Mouse (Mus musculus) midbrain, embryonic 11.5 days (tissue): ENCODE results near the gene Exph5. TPM values are rescaled to one million over a fixed set of nuclear protein-coding genes. Genes with fewer than 3 reads are reported as not detected.

Experiments
- ATAC-seq: fragments of 200-750 bp; cut with Nextera tagmentation; 2 replicates; pipeline ENCODE4 v1.8.0; 2017; ENCODE audit warnings: moderate TSS enrichment, moderate library complexity; ENCODE audit not compliant: low FRiP score
- DNase-seq: peaks from one replicate; pipeline ENCODE4 v3.0.0; 2015; ENCODE audit warnings: low spot score; ENCODE audit errors: missing footprints
- H3K27ac ChIP-seq: fragments of 300-500 bp; sonication (generic); 2 replicates; pipeline ENCODE4 v1.5.1; 2014; ENCODE audit warnings: low read depth, low read length
- H3K27me3 ChIP-seq: fragments of 300-500 bp; sonication (generic); 2 replicates; pipeline ENCODE4 v1.6.1; 2014; ENCODE audit warnings: mild to moderate bottlenecking, low read length, moderate library complexity, mixed read lengths; ENCODE audit not compliant: control insufficient read depth, insufficient read depth
- H3K36me3 ChIP-seq: fragments of 300-500 bp; sonication (generic); 2 replicates; pipeline ENCODE4 v1.6.1; 2014; ENCODE audit warnings: mild to moderate bottlenecking, low read length, moderate library complexity, mixed read lengths; ENCODE audit not compliant: control insufficient read depth, insufficient read depth
- H3K4me1 ChIP-seq: fragments of 300-500 bp; sonication (generic); 2 replicates; pipeline ENCODE4 v1.6.1; 2014; ENCODE audit warnings: low read length; ENCODE audit not compliant: control insufficient read depth, insufficient read depth
- H3K4me2 ChIP-seq: fragments of 300-500 bp; sonication (generic); 2 replicates; pipeline ENCODE4 v1.6.1; 2014; ENCODE audit warnings: mild to moderate bottlenecking, moderate library complexity
- H3K4me3 ChIP-seq: fragments of 300-500 bp; sonication (generic); 2 replicates; pipeline ENCODE4 v1.5.1; 2014; ENCODE audit warnings: low read depth, low read length
- H3K9ac ChIP-seq: fragments of 300-500 bp; sonication (generic); 2 replicates; pipeline ENCODE4 v1.6.1; 2014; ENCODE audit warnings: low read length
- H3K9me3 ChIP-seq: fragments of 300-500 bp; sonication (generic); 2 replicates; pipeline ENCODE4 v1.6.1; 2016; ENCODE audit warnings: low read length; ENCODE audit not compliant: control insufficient read depth
- WGBS: fragments of 180-500 bp; shearing (Covaris S2); extraction: QIAGEN DNeasy Blood & Tissue Kit; methylation state at CpG from one replicate; pipeline ENCODE4 v1.1.7; 2014; 5-methylcytosine and 5-hydroxymethylcytosine counted together
- polyA plus RNA-seq: library from polyadenylated mRNA; unstranded; fragments of >200 nt; fragmentation: Nextera tagmentation; extraction: Ambion mirVana; gene quantifications from 2 replicates; pipeline ENCODE4 v1.2.1, GENCODE M21; 2014

Exph5 gene
- polyA plus RNA-seq, 1 experiment from 2014 or later = 0.70 TPM

GRCm38 (mm10) chr9:53344646-53345432 lies 43.4 kb downstream of the Exph5 start:
- Histone ChIP-seq H3K4me1 (no peaks in the 10 kb centered on the region; the same call in 1 of the 2 replicates), H3K36me3 (no peaks in the 10 kb centered on the region), H3K9ac (no peak overlapping the region), H3K4me2 (no peak overlapping the region), H3K4me3 (no peak overlapping the region), H3K9me3 (no peaks in the 10 kb centered on the region), H3K27me3 (peaks cover 5% of the 10 kb centered on the region; the same call in 1 of the 2 replicates), H3K27ac (no peak overlapping the region)
- DNase-seq (no peak), ATAC-seq (no peak)
- WGBS = 91% methylated on average over 9 of the region's 9 CpGs

- Histone ChIP-seq H3K4me1 (no peaks in the 10 kb centered on the region; the same call in 1 of the 2 replicates), H3K4me2 (no peak overlapping the region), H3K36me3 (no peaks in the 10 kb centered on the region), H3K27ac (no peak overlapping the region), H3K9ac (no peak overlapping the region), H3K9me3 (no peaks in the 10 kb centered on the region), H3K4me3 (no peak overlapping the region), H3K27me3 (peaks cover 3% of the 10 kb centered on the region; the same call in 1 of the 2 replicates)
- 85% methylated on average over 3 of the region's 3 CpGs for WGBS
- no peak for DNase-seq
- ATAC-seq = no peak
Observed at GRCm38 (mm10) chr9:53345728-53346127, 44.3 kb downstream of the Exph5 start.

DNA sequence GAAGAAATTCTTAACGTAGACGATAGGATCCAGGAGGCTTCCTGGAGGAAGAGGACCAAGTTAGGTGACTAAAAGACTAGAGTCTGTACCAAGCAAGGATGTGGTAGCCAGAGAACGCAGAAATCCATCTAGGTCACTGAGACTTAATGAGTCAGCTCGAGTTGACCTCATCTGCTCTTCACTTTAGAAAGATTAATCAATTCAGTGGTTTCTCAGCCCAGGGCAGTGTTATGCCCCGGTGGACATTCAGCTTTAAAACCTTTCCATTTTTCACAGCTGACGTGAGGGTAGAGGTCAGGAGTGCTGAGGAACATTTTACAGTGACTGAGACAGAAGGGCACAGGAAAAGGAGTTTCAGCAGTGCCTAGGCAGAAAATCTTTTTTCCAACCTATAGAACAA lies 44.9 kb downstream of the Exph5 start:
- Histone ChIP-seq H3K4me3 (no peak overlapping the region), H3K4me1 (no peaks in the 10 kb centered on the region), H3K27me3 (peaks cover 2% of the 10 kb centered on the region; the same call in 1 of the 2 replicates), H3K9ac (no peak overlapping the region), H3K27ac (no peak overlapping the region), H3K9me3 (no peaks in the 10 kb centered on the region), H3K4me2 (no peak overlapping the region), H3K36me3 (no peaks in the 10 kb centered on the region)
- WGBS = 77% methylated on average over 6 of the region's 6 CpGs
- ATAC-seq = no peak
- DNase-seq = no peak

- no peaks in the 10 kb centered on the region for H3K36me3 ChIP-seq
- DNase-seq (no peak), ATAC-seq (no peak)
- no peak overlapping the region for H3K9ac ChIP-seq
- H3K27me3 ChIP-seq = no peaks in the 10 kb centered on the region
- no peak overlapping the region for H3K4me2 ChIP-seq
- no peak overlapping the region for H3K27ac ChIP-seq
- no peaks in the 10 kb centered on the region for H3K4me1 ChIP-seq
- 85% methylated on average over 1 of the region's 1 CpGs for WGBS
- H3K9me3 ChIP-seq = no peaks in the 10 kb centered on the region
- no peak overlapping the region for H3K4me3 ChIP-seq
Observed at GRCm38 (mm10) chr9:53349211-53349610, 47.7 kb downstream of the Exph5 start.

DNA sequence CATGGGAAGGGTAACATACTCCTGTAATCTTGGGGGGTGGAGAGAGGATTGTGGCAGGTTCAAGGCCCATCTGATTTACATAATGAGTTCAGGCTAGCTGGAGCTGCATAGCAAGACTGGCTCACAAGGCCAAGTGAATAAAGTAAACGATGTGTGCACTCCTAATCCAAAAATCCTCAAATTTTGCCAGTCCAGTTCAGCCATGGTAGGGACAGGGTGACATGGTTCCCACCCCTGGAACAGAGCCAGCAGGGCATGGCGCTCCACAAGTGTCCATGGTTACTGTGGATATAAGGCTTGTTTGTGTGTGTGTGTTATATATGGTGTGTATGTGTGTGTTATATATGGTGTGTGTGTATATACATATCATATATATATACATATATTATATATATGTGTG lies 48.9 kb downstream of the Exph5 start:
- ATAC-seq = no peak

DNA sequence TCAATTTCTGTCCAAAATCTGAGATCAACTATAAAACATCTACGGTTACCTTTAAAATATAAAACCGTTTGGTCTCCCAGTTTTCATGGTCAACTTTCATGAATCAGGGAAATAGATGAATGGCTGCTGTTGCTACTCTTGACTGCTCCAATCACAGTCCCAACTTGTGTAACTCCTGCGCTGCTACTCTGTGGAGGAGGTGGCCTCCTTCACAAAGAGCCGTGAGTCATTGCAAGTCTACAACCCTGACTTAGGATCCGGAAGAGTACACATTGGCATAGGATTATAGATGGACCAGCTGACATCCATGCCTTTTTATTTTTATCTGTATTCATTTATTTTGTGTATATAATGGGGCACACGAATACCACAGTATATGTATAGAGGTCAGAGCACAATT lies 50.4 kb downstream of the Exph5 start:
- WGBS = 89% methylated on average over 6 of the region's 6 CpGs
- H3K4me3 ChIP-seq = no peak overlapping the region
- no peak overlapping the region for H3K9ac ChIP-seq
- no peaks in the 10 kb centered on the region for H3K9me3 ChIP-seq
- no peaks in the 10 kb centered on the region for H3K4me1 ChIP-seq
- DNase-seq = no peak
- H3K27me3 ChIP-seq = no peaks in the 10 kb centered on the region
- H3K36me3 ChIP-seq = no peaks in the 10 kb centered on the region
- H3K27ac ChIP-seq = no peak overlapping the region
- no peak overlapping the region for H3K4me2 ChIP-seq
- no peak for ATAC-seq

More for the DNA sequence above, 48.9 kb downstream of the Exph5 start:
- no peaks in the 10 kb centered on the region for H3K4me1 ChIP-seq
- H3K27ac ChIP-seq = no peak overlapping the region
- H3K4me2 ChIP-seq = no peak overlapping the region
- 91% methylated on average over 2 of the region's 2 CpGs for WGBS
- H3K9ac ChIP-seq = no peak overlapping the region
- no peak for DNase-seq
- no peaks in the 10 kb centered on the region for H3K36me3 ChIP-seq
- no peaks in the 10 kb centered on the region for H3K27me3 ChIP-seq
- no peak overlapping the region for H3K4me3 ChIP-seq
- no peaks in the 10 kb centered on the region for H3K9me3 ChIP-seq

GRCm38 (mm10) chr9:53353161-53353560 lies 51.7 kb downstream of the Exph5 start:
- ATAC-seq = no peak
- DNase-seq = no peak

DNA sequence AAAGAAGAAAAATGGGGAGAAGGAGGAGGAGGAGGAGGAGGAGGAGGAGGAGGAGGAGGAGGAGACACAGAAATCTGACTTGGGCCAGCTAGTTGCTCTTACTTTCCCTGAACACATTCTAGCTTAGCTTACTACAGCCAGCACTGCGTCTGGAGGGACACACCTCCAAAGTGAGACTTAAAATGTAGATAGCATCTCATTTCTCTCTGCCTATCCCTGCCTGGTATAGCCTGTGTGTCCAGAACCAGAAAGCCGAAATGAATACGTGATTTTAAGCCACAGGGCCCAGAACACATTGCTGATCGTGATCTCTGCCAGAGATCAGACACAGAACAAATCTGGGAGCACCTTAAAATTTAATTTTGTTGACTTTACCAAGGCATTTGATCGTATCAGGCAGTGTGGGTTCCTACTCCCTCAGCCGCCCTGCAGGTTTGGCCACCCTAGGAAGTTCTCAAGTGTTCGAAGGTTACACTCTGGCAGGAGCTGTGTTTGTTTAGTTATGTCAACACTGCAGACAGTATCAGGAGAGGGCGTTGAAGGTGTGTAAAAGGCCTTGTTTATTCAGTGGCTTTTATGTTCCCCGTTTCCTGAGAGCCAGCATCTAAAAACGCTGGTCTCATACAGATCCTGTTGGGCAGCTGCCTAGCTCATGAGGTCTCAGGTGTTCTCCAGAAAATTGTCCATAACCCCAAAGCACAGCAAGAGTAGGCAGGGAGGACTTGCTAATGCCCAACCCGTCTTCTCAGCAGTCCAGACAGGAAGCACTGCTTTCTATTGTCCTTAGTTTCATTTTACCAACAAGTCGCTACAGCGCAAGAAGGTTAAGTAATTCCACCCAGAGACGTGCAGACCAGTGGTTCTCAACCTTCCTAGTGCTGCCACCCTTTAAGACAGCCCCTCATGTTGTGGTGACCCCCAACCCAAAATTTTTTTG lies 55.0 kb downstream of the Exph5 start:
- Histone ChIP-seq H3K9ac (no peak overlapping the region), H3K27me3 (no peaks in the 10 kb centered on the region), H3K4me3 (no peak overlapping the region), H3K4me2 (no peak overlapping the region), H3K4me1 (no peaks in the 10 kb centered on the region), H3K36me3 (no peaks in the 10 kb centered on the region), H3K9me3 (no peaks in the 10 kb centered on the region), H3K27ac (no peak overlapping the region)
- 70% methylated on average over 14 of the region's 14 CpGs for WGBS
- DNase-seq (no peak), ATAC-seq (no peak)

More at GRCm38 (mm10) chr9:53353161-53353560, 51.7 kb downstream of the Exph5 start:
- 87% methylated on average over 5 of the region's 5 CpGs for whole genome bisulfite sequencing
- Histone ChIP-seq H3K4me1 (no peaks in the 10 kb centered on the region), H3K4me2 (no peak overlapping the region), H3K27me3 (no peaks in the 10 kb centered on the region), H3K36me3 (no peaks in the 10 kb centered on the region), H3K9me3 (no peaks in the 10 kb centered on the region), H3K27ac (no peak overlapping the region), H3K4me3 (no peak overlapping the region), H3K9ac (no peak overlapping the region)

- DNase-seq = no peak
- no peaks in the 10 kb centered on the region for H3K9me3 ChIP-seq
- WGBS = 82% methylated on average over 3 of the region's 3 CpGs
- no peak overlapping the region for H3K4me2 ChIP-seq
- H3K9ac ChIP-seq = no peak overlapping the region
- ATAC-seq = no peak
- no peaks in the 10 kb centered on the region for H3K4me1 ChIP-seq
- H3K36me3 ChIP-seq = no peaks in the 10 kb centered on the region
- no peak overlapping the region for H3K27ac ChIP-seq
- no peaks in the 10 kb centered on the region for H3K27me3 ChIP-seq
- H3K4me3 ChIP-seq = no peak overlapping the region
Observed at GRCm38 (mm10) chr9:53371339-53371738, 69.9 kb downstream of the Exph5 start.
